Mouse (Mus musculus): ENCODE results near the gene Usp49. TPM values are rescaled to one million over a fixed set of nuclear protein-coding genes. Genes with fewer than 3 reads are reported as not detected.

Usp49 gene
- polyA plus RNA-seq, 1 experiment = 6.7 TPM

DNA sequence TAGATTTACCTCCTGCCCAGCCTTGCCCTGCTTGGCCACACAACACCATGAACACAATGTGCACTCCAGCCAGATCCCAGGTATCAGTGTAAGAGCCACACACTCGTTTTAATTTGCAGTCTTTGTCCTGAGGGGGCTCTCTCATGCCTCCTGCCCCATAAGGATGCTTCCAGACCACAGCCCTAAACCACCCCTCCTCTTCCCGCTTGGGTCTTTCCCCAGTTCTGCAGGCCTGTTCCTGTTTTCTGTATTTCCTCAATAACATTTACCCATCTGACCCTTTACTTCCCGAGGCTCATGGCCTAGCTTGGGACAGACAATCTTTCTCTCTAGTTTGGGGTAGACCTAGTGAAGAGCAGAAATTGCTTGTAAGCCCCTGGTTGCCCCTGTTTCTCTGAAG is 84.5 kb downstream of the Usp49 start:
- no peak for DNase-seq
- Histone ChIP-seq H3K4me1 (ENCODE audit: control insufficient read depth, insufficient read depth, low read length) (no peaks in the 10 kb centered on the region), H3K4me3 (replicated peaks; ENCODE audit: extremely low read depth, low read depth, low read length) (no peak overlapping the region)
- TF ChIP-seq POLR2A (IDR thresholded peaks at IDR 0.05; ENCODE audit: borderline replicate concordance, extremely low read depth, low read depth, low read length) (no peak), CTCF (IDR thresholded peaks at IDR 0.05; ENCODE audit: insufficient read depth, low read length) (no peak)
- 41% methylated on average over 3 of the region's 3 CpGs for WGBS

DNA sequence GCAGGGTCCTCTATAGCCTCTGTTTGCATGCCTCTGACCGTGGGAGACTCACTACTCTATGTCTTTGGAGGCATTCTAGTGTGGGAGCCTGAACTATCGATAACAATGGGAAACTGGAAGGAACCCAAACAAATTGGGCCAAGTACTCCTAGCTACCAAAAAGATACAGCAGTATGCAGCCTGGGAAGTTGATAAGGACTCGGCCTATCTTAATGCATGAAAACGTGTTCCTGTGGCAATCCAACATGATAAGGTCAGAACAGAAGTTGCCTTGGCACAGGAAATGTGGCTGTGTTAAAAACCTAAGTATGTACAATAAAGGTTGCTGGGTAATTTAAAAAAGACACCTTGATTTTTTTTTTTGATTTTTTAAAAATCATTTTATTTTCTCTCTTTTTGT is 90.7 kb downstream of the Usp49 start:
- no peak overlapping the region for H3K4me3 ChIP-seq (replicated peaks; ENCODE audit: extremely low read depth, low read depth, low read length)
- no peaks in the 10 kb centered on the region for H3K4me1 ChIP-seq (ENCODE audit: control insufficient read depth, insufficient read depth, low read length)
- 47% methylated on average over 4 of the region's 4 CpGs for WGBS
- no peak for DNase-seq
- no peak for TF ChIP-seq CTCF (IDR thresholded peaks at IDR 0.05; ENCODE audit: insufficient read depth, low read length)
- no peak for TF ChIP-seq POLR2A (IDR thresholded peaks at IDR 0.05; ENCODE audit: borderline replicate concordance, extremely low read depth, low read depth, low read length)

DNA sequence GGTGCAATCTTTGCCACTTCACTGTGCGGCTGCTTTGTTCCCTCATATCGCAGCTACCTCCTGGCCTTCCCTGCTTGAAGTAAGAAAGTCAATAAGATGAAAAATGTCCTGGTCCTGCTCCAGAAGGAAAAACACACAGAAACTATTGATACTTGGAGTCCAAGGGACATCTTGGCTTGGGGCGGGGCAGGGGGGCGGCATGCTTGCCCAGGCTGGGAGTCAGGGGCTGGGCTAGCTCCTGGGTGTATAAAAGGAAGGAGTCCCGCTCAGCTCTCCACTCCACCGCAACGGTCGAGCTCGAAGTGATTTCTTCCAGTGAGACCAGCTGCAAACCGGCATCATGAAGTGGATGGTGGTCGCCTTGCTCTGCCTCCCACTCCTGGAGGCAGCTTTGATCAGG is 96.1 kb downstream of the Usp49 start, which contains the start of gene Pgc:
TSS of gene Pgc (plus strand) at position 277 of the 400 bp plus-strand sequence.
- no peaks in the 10 kb centered on the region for H3K4me1 ChIP-seq (ENCODE audit: control insufficient read depth, insufficient read depth, low read length)
- DNase-seq = no peak
- no peak within 1 kb of the TSS for H3K4me3 ChIP-seq (replicated peaks; ENCODE audit: extremely low read depth, low read depth, low read length)
- TF ChIP-seq CTCF (IDR thresholded peaks at IDR 0.05; ENCODE audit: insufficient read depth, low read length) (no peak), POLR2A (IDR thresholded peaks at IDR 0.05; ENCODE audit: borderline replicate concordance, extremely low read depth, low read depth, low read length) (no peak)
- WGBS = 58% methylated on average over 11 of the region's 11 CpGs

DNA sequence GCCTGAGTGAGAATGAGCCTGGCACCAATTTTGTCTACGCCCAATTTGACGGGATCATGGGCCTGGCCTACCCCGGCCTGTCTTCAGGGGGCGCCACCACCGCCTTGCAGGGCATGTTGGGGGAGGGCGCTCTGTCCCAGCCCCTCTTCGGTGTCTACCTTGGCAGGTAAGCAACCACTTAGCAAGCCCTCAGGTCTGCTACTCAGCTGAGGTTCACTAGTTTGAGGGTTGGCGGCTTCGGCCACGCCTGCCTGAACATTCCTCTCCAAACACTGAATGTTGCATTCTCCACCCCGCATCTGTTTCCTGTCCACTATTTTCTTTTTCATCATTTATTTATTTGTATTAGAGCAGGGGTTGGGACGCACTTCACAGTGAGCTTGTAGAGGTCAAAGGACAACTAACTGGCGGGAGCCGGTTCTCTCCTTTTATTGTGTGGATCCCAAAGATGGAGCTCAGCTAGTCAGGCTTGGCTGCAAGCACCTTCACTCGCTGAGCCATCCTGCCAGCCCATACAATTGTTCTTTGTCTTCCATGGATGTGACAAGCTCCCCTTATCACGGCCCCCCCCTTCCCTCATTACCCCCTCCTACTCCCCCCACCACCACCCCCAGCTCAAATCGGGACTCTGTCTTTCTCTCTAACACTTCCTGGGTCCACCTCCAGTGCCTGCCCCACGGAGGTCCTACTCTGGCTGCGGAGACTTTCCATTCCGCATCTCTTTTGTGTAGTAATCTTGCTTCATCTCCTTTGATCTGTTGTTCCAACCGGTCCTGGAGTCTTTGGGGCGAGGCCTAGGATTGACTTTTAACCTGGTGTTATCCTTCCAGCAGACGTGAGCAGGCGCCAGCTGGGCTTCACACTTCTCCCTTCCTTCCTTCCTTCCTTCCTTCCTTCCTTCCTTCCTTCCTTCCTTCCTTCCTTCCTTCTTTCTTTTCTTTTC is 100.4 kb downstream of the Usp49 start:
- DNase-seq = no peak
- no peaks in the 10 kb centered on the region for H3K4me1 ChIP-seq (ENCODE audit: control insufficient read depth, insufficient read depth, low read length)
- TF ChIP-seq CTCF (IDR thresholded peaks at IDR 0.05; ENCODE audit: insufficient read depth, low read length) = no peak
- no peak for TF ChIP-seq POLR2A (IDR thresholded peaks at IDR 0.05; ENCODE audit: borderline replicate concordance, extremely low read depth, low read depth, low read length)
- no peak overlapping the region for H3K4me3 ChIP-seq (replicated peaks; ENCODE audit: extremely low read depth, low read depth, low read length)
- WGBS = 47% methylated on average over 24 of the region's 24 CpGs

DNA sequence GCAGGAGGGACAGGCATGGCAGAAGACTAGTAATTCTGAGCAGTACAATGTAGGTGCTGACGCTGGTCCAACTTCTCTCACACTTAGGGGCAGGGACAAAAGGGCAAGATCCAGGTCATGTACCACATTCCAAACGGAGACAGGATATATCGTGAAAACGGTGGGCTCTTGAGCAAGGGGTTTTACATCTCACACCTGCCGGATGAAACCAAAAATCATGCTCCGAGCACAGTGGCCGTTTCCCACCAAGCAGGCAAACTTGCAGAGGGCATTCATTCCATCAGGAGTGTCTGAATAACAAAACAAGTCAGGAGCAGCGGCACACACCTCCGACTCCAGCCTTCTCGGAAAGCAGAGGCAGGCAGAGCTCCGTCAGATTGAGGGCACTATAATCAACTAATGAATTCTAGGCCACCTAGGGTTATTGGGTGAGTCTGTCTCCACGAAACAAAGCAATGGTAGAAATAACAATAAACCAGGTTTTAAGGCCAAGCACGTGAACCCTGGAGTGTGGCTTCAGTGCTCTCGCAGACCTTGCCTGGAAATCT is 105.1 kb downstream of the Usp49 start:
- WGBS = 74% methylated on average over 14 of the region's 14 CpGs
- no peak for TF ChIP-seq CTCF (IDR thresholded peaks at IDR 0.05; ENCODE audit: insufficient read depth, low read length)
- TF ChIP-seq POLR2A (IDR thresholded peaks at IDR 0.05; ENCODE audit: borderline replicate concordance, extremely low read depth, low read depth, low read length) = no peak

More for the DNA sequence above, 105.1 kb downstream of the Usp49 start:
- Histone ChIP-seq H3K4me1 (ENCODE audit: control insufficient read depth, insufficient read depth, low read length) (peaks cover 8% of the 10 kb centered on the region; the same call in 1 of the 2 replicates), H3K4me3 (replicated peaks; ENCODE audit: extremely low read depth, low read depth, low read length) (no peak overlapping the region)
- no peak for DNase-seq

Other genes starting within 250 kb of the Usp49 start
- gene Guca1b, start 245.3 kb upstream of the Usp49 start, polyA plus RNA-seq (2012; rRNA removed) = 1.0 and 1.3 TPM in 2 replicates
- gene Guca1a, start 230.1 kb upstream of the Usp49 start, polyA plus RNA-seq (2012; rRNA removed) = 1.1 and 2.9 TPM in 2 replicates
- gene AI661453, start 194.1 kb upstream of the Usp49 start, polyA plus RNA-seq (2012; rRNA removed) = 9.2 and 13.0 TPM in 2 replicates
- gene 1700001C19Rik, start 193.3 kb upstream of the Usp49 start, polyA plus RNA-seq (2012; rRNA removed) = 0.14 and 0.20 TPM in 2 replicates
- gene Taf8, start 128.4 kb upstream of the Usp49 start, polyA plus RNA-seq (2012; rRNA removed) = 25.7 and 32.2 TPM in 2 replicates
- 202 and 229 TPM in 2 replicates for gene Ccnd3, start 125.6 kb upstream of the Usp49 start, polyA plus RNA-seq (2012; rRNA removed)
- gene Bysl, start 19.2 kb upstream of the Usp49 start, polyA plus RNA-seq (2012; rRNA removed) = 7.4 and 9.8 TPM in 2 replicates
- 20.0 and 27.3 TPM in 2 replicates for gene Med20, start 19.1 kb upstream of the Usp49 start, polyA plus RNA-seq (2012; rRNA removed)
- gene Gm20517, start 19.1 kb upstream of the Usp49 start, polyA plus RNA-seq (2012; rRNA removed) = 0.45 and 0.52 TPM in 2 replicates
- gene Tomm6, start 57.7 kb downstream of the Usp49 start, polyA plus RNA-seq (2012; rRNA removed) = 94.7 and 101 TPM in 2 replicates
- 15.2 and 17.2 TPM in 2 replicates for gene Frs3, start 58.3 kb downstream of the Usp49 start, polyA plus RNA-seq (2012; rRNA removed)
- gene Gm21981, start 63.8 kb downstream of the Usp49 start, polyA plus RNA-seq (2012; rRNA removed) = 0.72 and 0.87 TPM in 2 replicates
- gene Prickle4, start 64.0 kb downstream of the Usp49 start, polyA plus RNA-seq (2012; rRNA removed) = 3.3 and 3.9 TPM in 2 replicates
- 1.9 and 2.0 TPM in 2 replicates for gene Pgc, start 96.2 kb downstream of the Usp49 start, polyA plus RNA-seq (2012; rRNA removed)
- 43.4 and 51.1 TPM in 2 replicates for gene Tfeb, start 106.3 kb downstream of the Usp49 start, polyA plus RNA-seq (2012; rRNA removed)
- 38.8 and 51.1 TPM in 2 replicates for gene Mdfi, start 204.0 kb downstream of the Usp49 start, polyA plus RNA-seq (2012; rRNA removed)